Mouse (Mus musculus) bone marrow macrophage, adult 2 months (primary cell): Measurements from ENCODE around the gene Nol12. TPM values are rescaled to one million over a fixed set of nuclear protein-coding genes. Genes with fewer than 3 reads are reported as not detected.

ENCODE experiments used
- H3K27ac ChIP-seq: 2 replicates; pipeline ENCODE4 v1.5.1; 2012; ENCODE audit warnings: low read depth, low read length; ENCODE audit not compliant: insufficient read depth
- H3K4me1 ChIP-seq: 2 replicates; pipeline ENCODE4 v1.6.1; 2012; ENCODE audit warnings: low read length; ENCODE audit not compliant: control insufficient read depth, insufficient read depth
- H3K4me3 ChIP-seq: 2 replicates; pipeline ENCODE4 v1.5.1; 2012; ENCODE audit warnings: mild to moderate bottlenecking, low read length, moderate library complexity; ENCODE audit not compliant: insufficient read depth
- CTCF ChIP-seq: IDR thresholded peaks from 2 replicates; pipeline ENCODE4 v1.5.1; 2012; ENCODE audit warnings: low read depth, mild to moderate bottlenecking, low read length, moderate library complexity
- POLR2A ChIP-seq: IDR thresholded peaks from 2 replicates; pipeline ENCODE4 v1.6.1; 2012; ENCODE audit warnings: mild to moderate bottlenecking, low read depth, low read length, borderline replicate concordance
- polyA plus RNA-seq: library from polyadenylated mRNA; stranded (reverse); fragments of >200 nt; gene quantifications from 2 replicates; pipeline ENCODE4 v1.2.4, GENCODE M21; 2012; ENCODE audit not compliant: missing spikeins, insufficient read depth, insufficient read length

The Nol12 gene
- polyA plus RNA-seq, 1 experiment = 28.1 TPM

DNA sequence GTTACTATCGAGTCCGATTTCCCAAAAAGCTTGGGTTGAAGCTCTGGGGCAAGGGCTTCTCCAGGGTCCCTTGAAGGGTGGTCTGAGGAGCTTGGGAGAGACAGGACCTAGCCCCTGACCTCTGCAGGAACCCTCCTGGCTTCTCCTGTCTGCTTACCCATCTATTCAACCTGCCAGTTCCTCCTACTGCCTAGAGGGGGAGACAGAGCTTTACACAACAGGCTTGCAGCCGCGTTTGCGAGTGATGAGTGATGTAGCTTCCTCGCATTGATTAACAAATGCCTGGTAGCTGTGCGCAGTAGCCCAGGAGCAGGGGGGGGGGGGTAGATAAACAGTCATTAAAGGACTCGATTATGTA, 19.1 kb upstream of the Nol12 start:
- TF ChIP-seq CTCF = peak; percentile 53
- no peak for TF ChIP-seq POLR2A
- H3K27ac ChIP-seq = no peak overlapping the region
- H3K4me1 ChIP-seq = peaks cover 8% of the 10 kb centered on the region
- H3K4me3 ChIP-seq = no peak overlapping the region

- TF ChIP-seq POLR2A (no peak), CTCF (no peak)
- Histone ChIP-seq H3K4me1 (peaks cover 8% of the 10 kb centered on the region), H3K27ac (no peak overlapping the region), H3K4me3 (no peak overlapping the region)
Observed at GRCm38 (mm10) chr15:78916052-78916826, 18.5 kb upstream of the Nol12 start.

DNA sequence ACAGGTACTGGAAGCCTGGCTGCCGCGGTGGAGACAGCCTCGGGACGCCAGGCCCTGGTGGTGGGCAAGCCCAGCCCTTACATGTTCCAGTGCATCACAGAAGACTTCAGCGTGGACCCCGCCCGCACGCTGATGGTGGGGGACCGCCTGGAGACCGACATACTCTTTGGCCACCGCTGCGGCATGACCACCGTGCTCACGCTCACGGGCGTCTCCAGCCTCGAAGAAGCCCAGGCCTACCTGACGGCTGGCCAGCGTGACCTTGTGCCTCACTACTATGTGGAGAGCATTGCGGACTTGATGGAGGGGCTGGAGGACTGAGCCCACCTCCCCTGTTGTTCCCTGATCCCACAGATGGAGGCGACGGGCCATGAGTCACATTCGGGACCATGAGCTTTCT, 16.6 kb upstream of the Nol12 start:
- H3K27ac ChIP-seq = no peak overlapping the region
- H3K4me1 ChIP-seq = peaks cover 8% of the 10 kb centered on the region
- no peak overlapping the region for H3K4me3 ChIP-seq
- no peak for TF ChIP-seq POLR2A
- TF ChIP-seq CTCF = no peak

GRCm38 (mm10) chr15:78919914-78920313, 14.8 kb upstream of the Nol12 start:
- TF ChIP-seq POLR2A = no peak
- TF ChIP-seq CTCF = no peak
- Histone ChIP-seq H3K4me3 (no peak overlapping the region), H3K4me1 (peaks cover 9% of the 10 kb centered on the region), H3K27ac (no peak overlapping the region)

DNA sequence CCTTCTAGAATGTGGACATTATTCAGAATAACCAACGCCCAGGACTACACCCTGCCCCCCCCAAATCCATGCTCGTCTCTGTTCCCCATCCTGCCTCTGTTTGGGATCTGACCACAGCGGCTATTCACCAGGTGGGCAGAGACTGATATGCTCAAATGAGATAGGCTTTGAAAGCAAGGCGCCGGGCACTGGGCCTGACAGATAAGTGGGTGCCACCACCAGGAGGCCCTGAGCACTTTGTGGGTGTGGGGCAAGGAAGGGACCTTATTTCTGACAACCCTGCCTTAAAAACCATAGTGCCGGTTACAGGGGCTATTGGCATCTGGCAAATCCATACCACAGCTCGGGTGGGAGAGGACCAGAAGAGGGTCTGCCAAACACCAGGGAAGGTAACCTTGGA, 12.0 kb upstream of the Nol12 start:
- Histone ChIP-seq H3K4me3 (no peak overlapping the region), H3K4me1 (peaks cover 13% of the 10 kb centered on the region), H3K27ac (no peak overlapping the region)
- no peak for TF ChIP-seq POLR2A
- TF ChIP-seq CTCF = no peak

GRCm38 (mm10) chr15:78923585-78923984, 11.1 kb upstream of the Nol12 start:
- no peak for TF ChIP-seq POLR2A
- no peak for TF ChIP-seq CTCF
- peaks cover 16% of the 10 kb centered on the region for H3K4me1 ChIP-seq
- H3K27ac ChIP-seq = no peak overlapping the region
- H3K4me3 ChIP-seq = no peak overlapping the region

- H3K27ac ChIP-seq = no peak overlapping the region
- no peak for TF ChIP-seq CTCF
- no peak for TF ChIP-seq POLR2A
- no peak overlapping the region for H3K4me3 ChIP-seq
- peaks cover 17% of the 10 kb centered on the region for H3K4me1 ChIP-seq
Observed at GRCm38 (mm10) chr15:78925129-78925528, 9.6 kb upstream of the Nol12 start.

GRCm38 (mm10) chr15:78926021-78926919, 8.5 kb upstream of the Nol12 start, which contains the start of gene Lgals1:
Lgals1 (plus strand) TSS chr15:78926725.
- Histone ChIP-seq H3K27ac (peak within 1 kb of the TSS; percentile 93), H3K4me3 (peak within 1 kb of the TSS; percentile 87), H3K4me1 (peaks cover 17% of the 10 kb centered on the region)
- peak; percentile 98 for TF ChIP-seq POLR2A
- no peak for TF ChIP-seq CTCF

GRCm38 (mm10) chr15:78927021-78927787, 7.5 kb upstream of the Nol12 start:
- Histone ChIP-seq H3K4me1 (peaks cover 17% of the 10 kb centered on the region), H3K27ac (peak overlapping the region; percentile 93), H3K4me3 (peak overlapping the region; percentile 87)
- no peak for TF ChIP-seq CTCF
- no peak for TF ChIP-seq POLR2A

DNA sequence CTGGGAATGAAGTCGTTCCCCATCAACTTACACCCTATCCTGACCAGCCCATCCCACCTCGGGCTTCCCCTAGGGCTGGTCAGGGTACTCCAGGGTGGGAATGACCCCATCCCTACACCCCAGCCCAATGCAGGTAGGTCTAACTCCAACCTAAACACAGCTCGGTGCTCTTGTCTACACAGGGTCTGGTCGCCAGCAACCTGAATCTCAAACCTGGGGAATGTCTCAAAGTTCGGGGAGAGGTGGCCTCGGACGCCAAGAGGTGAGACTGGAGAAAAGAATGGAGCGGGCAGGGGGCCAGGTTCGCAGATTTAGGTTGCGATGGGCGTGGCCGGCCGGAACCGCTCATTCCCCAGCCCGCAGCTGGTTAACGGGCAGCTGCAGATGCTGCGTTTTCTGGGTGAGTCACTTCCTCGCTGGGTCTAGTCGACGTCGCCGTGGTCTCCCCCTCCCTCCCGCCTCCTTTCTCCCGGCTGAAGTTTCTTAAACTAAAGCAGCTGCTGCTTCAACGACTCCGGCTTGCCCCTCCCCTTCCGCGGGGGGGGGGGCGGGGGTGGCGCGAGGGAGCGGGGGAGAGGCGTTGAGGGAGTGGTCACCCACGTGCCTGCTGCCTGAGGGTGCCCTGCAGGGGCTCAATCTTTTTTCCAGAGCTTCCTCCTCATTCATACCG, 6.8 kb upstream of the Nol12 start:
- Histone ChIP-seq H3K4me1 (peaks cover 17% of the 10 kb centered on the region), H3K27ac (peak overlapping the region; percentile 93), H3K4me3 (peak overlapping the region; percentile 87)
- 0 out of 2 replicates have a peak, but pooled peaks have one; percentile 37 for TF ChIP-seq POLR2A
- TF ChIP-seq CTCF = no peak
